Mouse (Mus musculus) CH12.LX (cell line): Measurements from ENCODE around the gene Tex14.

Experiments used
- CTCF ChIP-seq, 2 experiments: IDR thresholded peaks in 1 of 2; conservative IDR thresholded peaks in 1 of 2; 2 replicates each; pipeline ENCODE4 v1.5.1; 2011 to 2012; ENCODE audit warnings: low read depth in 2 of 2, low read length in 2 of 2, improper control_type of control experiment in 1 of 2, inconsistent platforms in 1 of 2, mild to moderate bottlenecking in 1 of 2, moderate library complexity in 1 of 2
- MAZ ChIP-seq: IDR thresholded peaks from 2 replicates; pipeline ENCODE4 v1.6.1; 2012; ENCODE audit warnings: low read depth, mild to moderate bottlenecking, inconsistent platforms, low read length, improper control_type of control experiment, moderate library complexity
- NELFE ChIP-seq: IDR thresholded peaks from 2 replicates; pipeline ENCODE4 v1.6.1; 2011; ENCODE audit warnings: low read depth, low read length, improper control_type of control experiment
- USF2 ChIP-seq: conservative IDR thresholded peaks from 2 replicates; pipeline ENCODE4 v1.6.1; 2011; ENCODE audit warnings: low read depth, low read length, improper control_type of control experiment
- ZC3H11A ChIP-seq: IDR thresholded peaks from 2 replicates; pipeline ENCODE4 v1.6.1; 2012; ENCODE audit warnings: low read depth, mild to moderate bottlenecking, inconsistent platforms, low read length, improper control_type of control experiment

DNA sequence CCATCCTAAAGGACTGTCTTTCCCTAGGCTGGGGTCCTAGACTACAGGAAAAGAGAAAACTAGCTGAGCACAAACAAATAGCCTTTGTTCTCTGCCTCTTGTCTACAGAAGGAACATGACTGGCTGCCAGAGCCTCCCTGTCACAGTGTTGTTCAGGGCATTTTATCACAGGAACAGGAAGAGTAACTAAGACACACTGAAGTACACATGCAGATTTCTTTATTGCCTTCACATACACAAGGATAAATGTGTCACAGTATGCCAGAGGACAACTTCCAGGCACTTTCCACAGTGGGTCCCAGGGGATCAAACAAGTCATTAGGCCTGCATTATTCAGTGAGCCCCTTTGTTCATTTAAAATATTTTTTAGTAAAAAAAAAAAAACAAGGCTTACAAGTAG lies 119.9 kb downstream of the Tex14 start:
- TF ChIP-seq CTCF (conservative IDR thresholded peaks at IDR 0.05 in 1 of 2, IDR thresholded peaks at IDR 0.05 in 1 of 2; ENCODE audit: low read depth in 2 of 2, low read length in 2 of 2) = no peak
- TF ChIP-seq USF2 = no peak
- no peak for TF ChIP-seq ZC3H11A
- no peak for TF ChIP-seq NELFE
- TF ChIP-seq MAZ = no peak
